Mouse (Mus musculus) liver, postnatal 0 days (tissue): ENCODE data around the gene Nxf1.

Experiments used
- CTCF ChIP-seq: sonication (generic); IDR thresholded peaks from 2 replicates; pipeline ENCODE4 v1.5.1; 2016; ENCODE audit warnings: antibody characterized with exemption, low read depth
- EP300 ChIP-seq: IDR thresholded peaks from 2 replicates; pipeline ENCODE4 v1.6.1; 2016; ENCODE audit warnings: antibody characterized with exemption, low read depth, mild to moderate bottlenecking

DNA sequence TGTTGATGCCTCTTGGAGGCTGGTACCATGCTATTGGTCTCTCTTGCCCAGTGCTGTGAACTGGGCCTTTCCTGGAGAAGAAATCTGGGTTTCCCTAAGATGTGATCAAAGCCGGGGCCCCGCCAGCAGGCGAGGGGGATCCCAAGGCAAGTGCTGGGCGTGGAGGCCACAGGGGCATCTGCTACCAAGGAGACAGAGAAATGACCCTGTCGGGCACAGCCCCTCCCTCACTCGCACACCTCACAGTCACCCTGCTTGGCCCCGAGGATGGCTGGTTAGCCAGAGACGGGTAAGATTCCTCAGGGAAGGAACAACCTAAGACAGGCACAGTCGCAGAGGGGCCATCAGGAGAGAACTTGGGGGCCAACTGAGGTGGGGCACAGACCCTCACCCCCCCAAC, 8.7 kb downstream of the Nxf1 start:
- TF ChIP-seq CTCF (no peak), EP300 (no peak)
